10 mouse cellular contexts compared by ENCODE assay signal in the genomic region with DNA sequence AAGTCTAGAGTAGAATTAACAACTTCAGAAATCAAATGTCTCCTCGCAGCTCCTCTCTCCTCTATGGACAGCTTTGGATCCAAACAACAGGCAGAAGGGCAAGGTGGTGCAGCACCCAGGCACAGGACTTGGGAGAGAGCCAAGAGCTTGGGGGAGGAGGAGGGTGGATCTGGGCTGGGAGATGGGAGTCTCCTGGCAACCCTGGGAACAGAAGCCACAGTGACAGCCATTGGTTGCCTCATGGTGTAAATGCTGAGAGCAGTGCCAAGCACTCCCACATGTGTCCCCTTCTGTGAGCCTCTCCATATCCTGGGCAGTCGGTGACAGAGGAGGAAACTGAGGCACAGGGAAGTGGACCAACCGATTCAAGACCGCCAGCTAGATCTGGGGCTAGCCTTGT. TPM values are rescaled to one million over a fixed set of nuclear protein-coding genes. Genes with fewer than 3 reads are reported as not detected.
DNase-seq lines count a peak whose midpoint lies in the region; ATAC-seq lines count a peak whose summit lies in the region.
"Had no signal": no experiment of that assay in that cellular context is flagged by ENCODE, and none has a peak within 500 bp of the region (broad histone marks: within the 10 kb centered on the region; RNA-seq: fewer than 3 reads in every experiment).

No protein-coding gene starts in this region.

- no peaks in the 10 kb centered on the region for H3K27me3 ChIP-seq in kidney, embryonic 14.5 days (ENCODE audit: control insufficient read depth, insufficient read depth, low read length)
- 0 out of 2 replicates have a peak, but pooled peaks cover 6% of the 10 kb centered on the region for H3K27me3 ChIP-seq in intestine, embryonic 15.5 days (replicated peaks)

- no peak overlapping the region for H3K4me3 ChIP-seq in kidney, embryonic 14.5 days (ENCODE audit: low read length)
- H3K4me3 ChIP-seq in intestine, embryonic 15.5 days (replicated peaks) = no peak overlapping the region

- H3K4me2 ChIP-seq in kidney, embryonic 14.5 days (replicated peaks; ENCODE audit: low read depth, low read length) = no peak overlapping the region
- H3K4me2 ChIP-seq in intestine, embryonic 15.5 days (replicated peaks) = no peak overlapping the region

- 79% methylated on average over 4 of the region's 4 CpGs for WGBS in kidney, embryonic 14.5 days
- 71% methylated on average over 4 of the region's 4 CpGs for WGBS in intestine, embryonic 15.5 days

- H3K9me3 ChIP-seq in kidney, embryonic 14.5 days (ENCODE audit: control insufficient read depth, low read length) = no peaks in the 10 kb centered on the region
- no peaks in the 10 kb centered on the region for H3K9me3 ChIP-seq in intestine, embryonic 15.5 days

- H3K27ac ChIP-seq in kidney, embryonic 14.5 days (ENCODE audit: low read depth, low read length) = no peak overlapping the region
- no peak overlapping the region for H3K27ac ChIP-seq in intestine, embryonic 15.5 days
- H3K27ac ChIP-seq: macrophage had no signal

- H3K36me3 ChIP-seq in kidney, embryonic 14.5 days (ENCODE audit: control insufficient read depth, insufficient read depth, low read length) = no peaks in the 10 kb centered on the region
- H3K36me3 ChIP-seq in intestine, embryonic 15.5 days = no peaks in the 10 kb centered on the region

- no peak overlapping the region for H3K9ac ChIP-seq in kidney, embryonic 14.5 days (ENCODE audit: low read depth, low read length)
- no peak overlapping the region for H3K9ac ChIP-seq in intestine, embryonic 15.5 days

- peaks cover 13% of the 10 kb centered on the region; the same call in 1 of the 2 replicates for H3K4me1 ChIP-seq in kidney, embryonic 14.5 days (ENCODE audit: control insufficient read depth, insufficient read depth, low read length)
- 0 out of 2 replicates have a peak, but pooled peaks cover 8% of the 10 kb centered on the region for H3K4me1 ChIP-seq in intestine, embryonic 15.5 days (replicated peaks)

- DNase-seq in kidney, adult 8-10 months = no peak
- DNase-seq in cerebellum, postnatal 36 days = peak; percentile 13 to 20
- DNase-seq in left cerebral cortex, postnatal 14 days (ENCODE audit: low spot score in 2 of 2) = peak; percentile 70 to 85
- peak; percentile 71 for DNase-seq in right cerebral cortex, postnatal 14 days
- no peak for DNase-seq in spleen, postnatal 4 days (ENCODE audit: low spot score in 2 of 2)

- peak; percentile 61; the same call in 1 of the 2 replicates for ATAC-seq in kidney, embryonic 14.5 days (ENCODE audit: low FRiP score, low TSS enrichment)
- ATAC-seq in intestine, embryonic 15.5 days = peak; percentile 40; the same call in 1 of the 2 replicates
- ATAC-seq in erythroblast, adult 5-6 weeks (replicated peaks; ENCODE audit: low FRiP score, poor library complexity, severe bottlenecking) = no peak

- intact Hi-C loops in left cerebral cortex, postnatal 14 days (cut with DNase I) = loop anchor here (5.0 kb wide), 2 partner anchors 69 to 204 kb away; no protein-coding TSS in a partner anchor

RNA-seq across cellular contexts. Expression of a gene that starts 1.3 kb away (rescaled TPM):
- 80.1 and 94.9 TPM in 2 replicates for polyA plus RNA-seq in kidney, embryonic 14.5 days (2014; fragmentation: Nextera tagmentation; extraction: Ambion mirVana)
- 48.2 and 53.9 TPM in 2 replicates for polyA plus RNA-seq in intestine, embryonic 15.5 days (2015; fragmentation: Nextera tagmentation; extraction: Ambion mirVana)
- total RNA-seq in left cerebral cortex, postnatal 14 days (2021) = 100 to 1,000 TPM; 529 to 600 TPM
- total RNA-seq in erythroblast, adult 5-6 weeks (2015; ENCODE audit: low replicate concordance) = not detected in 2 replicates
- total RNA-seq in erythroblast, adult 5-6 weeks (2017; ENCODE audit: low replicate concordance) = not detected in 2 replicates
- total RNA-seq: MEL had no signal
- polyA plus RNA-seq: macrophage had no signal

RNA-seq across cellular contexts. Expression of a gene that starts 25.3 kb away (rescaled TPM):
- 0.51 and 1.3 TPM in 2 replicates for polyA plus RNA-seq in kidney, embryonic 14.5 days (2014; fragmentation: Nextera tagmentation; extraction: Ambion mirVana)
- 0.26 and 0.47 TPM in 2 replicates for polyA plus RNA-seq in intestine, embryonic 15.5 days (2015; fragmentation: Nextera tagmentation; extraction: Ambion mirVana)
- total RNA-seq in left cerebral cortex, postnatal 14 days (2021) = not detected
- total RNA-seq in erythroblast, adult 5-6 weeks (2015; ENCODE audit: low replicate concordance) = 29.6 and 33.0 TPM in 2 replicates
- total RNA-seq in erythroblast, adult 5-6 weeks (2017; ENCODE audit: low replicate concordance) = 28.4 and 42.7 TPM in 2 replicates
- total RNA-seq: MEL had no signal

Comparison
In these comparisons a context has a peak if more than half of its experiments do, and no peak if none do; other contexts are left out.
1. DNase-seq: peak in cerebellum, postnatal 36 days (2 of 2), left cerebral cortex, postnatal 14 days (2 of 2) and right cerebral cortex, postnatal 14 days (single experiment); none in kidney, adult 8-10 months (0 of 2) and spleen, postnatal 4 days (0 of 2).
2. RNA of a gene that starts 1.3 kb away (total RNA-seq): 529 to 600 TPM in left cerebral cortex, postnatal 14 days; not detected in erythroblast, adult 5-6 weeks; every median in the first group is over 100 times any median in the second.
3. RNA of a gene that starts 25.3 kb away (total RNA-seq): 28.4 to 42.7 TPM in erythroblast, adult 5-6 weeks; not detected in left cerebral cortex, postnatal 14 days; every median in the first group is over 10 times any median in the second.